Mouse (Mus musculus) embryonic fibroblast, embryonic 13.5 days (primary cell): ENCODE data around the gene Ddx23.

Experiments used
- CTCF ChIP-seq: IDR thresholded peaks from 2 replicates; pipeline ENCODE4 v1.5.1; 2011; ENCODE audit warnings: mild to moderate bottlenecking, control low read depth, low read length, moderate library complexity, borderline replicate concordance; ENCODE audit not compliant: insufficient read depth
- POLR2A ChIP-seq: IDR thresholded peaks from 2 replicates; pipeline ENCODE4 v1.6.1; 2011; ENCODE audit warnings: low read depth, mild to moderate bottlenecking, control low read depth, low read length, moderate library complexity

- TF ChIP-seq CTCF: no peak
- TF ChIP-seq POLR2A: no peak
Observed at GRCm38 (mm10) chr15:98651431-98651830, 11.3 kb downstream of the Ddx23 start.
